Mouse (Mus musculus) ES-E14 (cell line): ENCODE measurements at regions not wholly inside any gene's neighbourhood (a gene's known extent, or its start where the extent isn't known, plus 50 kb on each side); places are given as distances from the start of the nearest gene placed in this dataset.

Source experiments
- DNase-seq: peaks from one replicate; pipeline ENCODE4 v3.0.0-alpha.2; 2013; ENCODE audit warnings: low read depth, low spot score
- H3K27ac ChIP-seq: 2 replicates; pipeline ENCODE4 v1.5.1; 2012; ENCODE audit warnings: low read depth, mild to moderate bottlenecking, low read length, moderate library complexity, mixed read lengths; ENCODE audit not compliant: poor library complexity, insufficient read depth, severe bottlenecking
- H3K36me3 ChIP-seq: 2 replicates; pipeline ENCODE4 v1.6.1; 2012; ENCODE audit warnings: mild to moderate bottlenecking, low read length, moderate library complexity, mixed read lengths; ENCODE audit not compliant: control insufficient read depth, poor library complexity, insufficient read depth, severe bottlenecking
- H3K4me1 ChIP-seq, 2 experiments: fragments of 150-350 bp in 1 of 2; sonication (generic) in 1 of 2; 2 replicates each; pipeline ENCODE4 v1.6.1; 2012; ENCODE audit warnings: low read length in 2 of 2, mild to moderate bottlenecking in 1 of 2, mixed read lengths in 1 of 2; ENCODE audit not compliant: control insufficient read depth in 2 of 2, insufficient read depth in 2 of 2, poor library complexity in 1 of 2
- H3K4me3 ChIP-seq, 2 experiments: fragments of 150-350 bp in 1 of 2; sonication (generic) in 1 of 2; 2 replicates each; pipeline ENCODE4 v1.5.1; 2012; ENCODE audit warnings: low read length in 2 of 2, low read depth in 1 of 2, mild to moderate bottlenecking in 1 of 2, mixed read lengths in 1 of 2; ENCODE audit not compliant: insufficient read depth in 1 of 2, poor library complexity in 1 of 2, severe bottlenecking in 1 of 2
- H3K9ac ChIP-seq: 2 replicates; pipeline ENCODE4 v1.6.1; 2012; ENCODE audit warnings: low read depth, mild to moderate bottlenecking, low read length, mixed read lengths; ENCODE audit not compliant: poor library complexity, insufficient read depth, severe bottlenecking
- H3K9me3 ChIP-seq: fragments of 150-350 bp; sonication (generic); 2 replicates; pipeline ENCODE4 v1.6.1; 2012; ENCODE audit warnings: low read depth, mild to moderate bottlenecking, low read length; ENCODE audit not compliant: control insufficient read depth, insufficient read depth
- CHD2 ChIP-seq: IDR thresholded peaks from 2 replicates; pipeline ENCODE4 v1.6.1; 2014; ENCODE audit warnings: mild to moderate bottlenecking, low read depth, low read length, inconsistent platforms
- HCFC1 ChIP-seq: IDR thresholded peaks from 2 replicates; pipeline ENCODE4 v1.6.1; 2012; ENCODE audit warnings: low read length, inconsistent platforms, borderline replicate concordance; ENCODE audit not compliant: insufficient read depth
- MAFK ChIP-seq: IDR thresholded peaks from 2 replicates; pipeline ENCODE4 v1.6.1; 2014; ENCODE audit warnings: mild to moderate bottlenecking, low read depth, low read length, inconsistent platforms; ENCODE audit not compliant: insufficient read depth
- ZC3H11A ChIP-seq: IDR thresholded peaks from 2 replicates; pipeline ENCODE4 v1.6.1; 2012; ENCODE audit warnings: low read depth, mild to moderate bottlenecking, inconsistent platforms, low read length, borderline replicate concordance
- ZNF384 ChIP-seq: IDR thresholded peaks from 2 replicates; pipeline ENCODE4 v1.6.1; 2012; ENCODE audit warnings: low read depth, low read length, inconsistent platforms
- in situ Hi-C, 2 experiments: fragments of 600-800 bp; cut with MboI; formaldehyde crosslinking; loops; one replicate each; pipeline ENCODE4 v1.15.1; 2025; ENCODE audit warnings: low sequenced_read_pairs in 2 of 2, inconsistent platforms in 1 of 2; ENCODE audit not compliant: unreplicated experiment in 2 of 2

GRCm38 (mm10) chr4:72997686-72998085, 145.3 kb upstream of the Aldoart1 start:
- H3K36me3 ChIP-seq = no peaks in the 10 kb centered on the region
- H3K27ac ChIP-seq = no peak overlapping the region
- in situ Hi-C loops = no loop called here
- no peaks in the 10 kb centered on the region for H3K9me3 ChIP-seq
- H3K9ac ChIP-seq = no peak overlapping the region
- H3K4me1 ChIP-seq = no peaks in the 10 kb centered on the region
- TF ChIP-seq ZC3H11A = no peak
- no peak for TF ChIP-seq HCFC1
- TF ChIP-seq CHD2 = no peak
- no peak for TF ChIP-seq MAFK
- no peak for TF ChIP-seq ZNF384
- no peak overlapping the region for H3K4me3 ChIP-seq
- no peak for DNase-seq

GRCm38 (mm10) chr4:72996102-72996501, 143.7 kb upstream of the Aldoart1 start:
- Histone ChIP-seq H3K4me1 (no peaks in the 10 kb centered on the region), H3K9me3 (no peaks in the 10 kb centered on the region), H3K27ac (no peak overlapping the region), H3K9ac (no peak overlapping the region), H3K4me3 (no peak overlapping the region), H3K36me3 (no peaks in the 10 kb centered on the region)
- in situ Hi-C loops = no loop called here
- no peak for TF ChIP-seq CHD2
- no peak for DNase-seq

DNA sequence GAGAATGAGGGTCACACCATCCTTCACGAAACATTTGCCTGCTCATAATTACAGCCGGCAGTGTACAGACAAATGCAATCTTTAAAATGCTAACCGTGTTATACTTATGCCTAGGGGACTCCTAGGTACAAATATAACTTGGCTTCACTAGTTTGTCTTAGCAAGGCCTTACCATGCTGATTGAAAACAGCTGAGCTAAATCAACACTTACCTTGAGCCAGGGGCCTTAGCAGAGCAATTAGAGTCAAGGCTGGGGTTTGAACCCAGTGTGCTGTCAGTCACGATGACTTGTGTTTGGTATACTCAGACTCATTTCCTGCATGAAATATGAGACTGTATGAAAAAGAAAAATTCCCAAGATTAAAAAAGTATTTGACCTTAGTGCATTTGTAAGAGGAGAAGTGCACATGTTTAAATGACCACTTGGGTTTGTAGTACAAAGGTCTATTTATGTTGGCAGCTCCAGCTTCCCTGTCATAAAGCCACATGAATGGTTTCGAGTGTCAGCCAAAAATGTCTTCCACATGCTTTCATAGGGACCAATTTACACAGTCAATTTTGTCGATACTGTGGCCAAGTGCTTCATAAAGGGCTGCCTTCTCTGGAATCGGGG, 94.0 kb upstream of the Aldoart1 start:
- DNase-seq = no peak
- in situ Hi-C loops = no loop called here
- no peak overlapping the region for H3K27ac ChIP-seq

DNA sequence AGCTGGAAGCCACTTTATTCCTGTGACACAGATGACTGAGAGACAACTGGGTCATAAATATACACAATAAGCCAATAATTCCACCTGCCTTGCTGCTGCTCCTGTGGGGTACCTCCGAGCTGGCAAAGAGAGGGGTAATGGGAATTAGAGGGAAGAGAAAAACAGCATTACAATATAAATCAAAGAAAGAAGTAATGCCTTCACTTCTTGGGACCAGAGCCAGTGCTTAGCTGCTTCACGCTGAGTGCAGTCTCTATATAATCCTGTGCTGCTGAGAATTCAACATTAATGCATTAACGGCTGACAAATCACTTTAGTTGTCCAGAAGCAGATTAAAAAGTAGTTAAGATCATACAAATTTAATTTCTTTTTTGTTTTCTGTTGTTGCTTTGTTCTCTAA, 71.0 kb upstream of the Aldoart1 start:
- H3K4me3 ChIP-seq = no peak overlapping the region
- in situ Hi-C loops = no loop called here

More for the DNA sequence above, 94.0 kb upstream of the Aldoart1 start:
- no peaks in the 10 kb centered on the region for H3K9me3 ChIP-seq
- no peaks in the 10 kb centered on the region for H3K36me3 ChIP-seq
- no peak overlapping the region for H3K9ac ChIP-seq
- no peaks in the 10 kb centered on the region for H3K4me1 ChIP-seq
- no peak for TF ChIP-seq ZNF384
- no peak for TF ChIP-seq HCFC1
- no peak for TF ChIP-seq CHD2
- no peak for TF ChIP-seq ZC3H11A
- TF ChIP-seq MAFK = no peak
- no peak overlapping the region for H3K4me3 ChIP-seq

GRCm38 (mm10) chr4:72914991-72915390, 62.6 kb upstream of the Aldoart1 start:
- DNase-seq = no peak
- in situ Hi-C loops = no loop called here
- no peaks in the 10 kb centered on the region for H3K36me3 ChIP-seq
- TF ChIP-seq HCFC1 (no peak), CHD2 (no peak), ZNF384 (no peak), ZC3H11A (no peak), MAFK (no peak)
- H3K9ac ChIP-seq = no peak overlapping the region
- no peak overlapping the region for H3K27ac ChIP-seq
- no peaks in the 10 kb centered on the region for H3K9me3 ChIP-seq
- H3K4me1 ChIP-seq = no peaks in the 10 kb centered on the region
- no peak overlapping the region for H3K4me3 ChIP-seq

More for the DNA sequence above, 71.0 kb upstream of the Aldoart1 start:
- no peak for TF ChIP-seq ZNF384
- TF ChIP-seq HCFC1 = no peak
- TF ChIP-seq ZC3H11A = no peak
- Histone ChIP-seq H3K4me1 (no peaks in the 10 kb centered on the region), H3K9me3 (no peaks in the 10 kb centered on the region), H3K9ac (no peak overlapping the region), H3K36me3 (no peaks in the 10 kb centered on the region), H3K27ac (no peak overlapping the region)
- DNase-seq = no peak
